Mouse (Mus musculus): ENCODE measurements around the gene Grik3. TPM values are rescaled to one million over a fixed set of nuclear protein-coding genes. Genes with fewer than 3 reads are reported as not detected.

Grik3 gene
- polyA plus RNA-seq, 1 experiment, result 0.09 TPM

GRCm38 (mm10) chr4:125618524-125619320 is 128.2 kb downstream of the Grik3 start:
- no peaks in the 10 kb centered on the region for H3K4me1 ChIP-seq (ENCODE audit: control insufficient read depth, insufficient read depth, low read length)
- WGBS, result 80% methylated on average over 8 of the region's 8 CpGs
- no peak overlapping the region for H3K27ac ChIP-seq (ENCODE audit: insufficient read depth, low read depth, low read length)
- no peak for DNase-seq
- H3K27me3 ChIP-seq (replicated peaks; ENCODE audit: control insufficient read depth, insufficient read depth, low read length), result no peaks in the 10 kb centered on the region
- no peaks in the 10 kb centered on the region for H3K36me3 ChIP-seq (ENCODE audit: control insufficient read depth, insufficient read depth, low read length)
- no peak overlapping the region for H3K4me3 ChIP-seq (ENCODE audit: insufficient read depth, low read depth, low read length)
- TF ChIP-seq POLR2A (IDR thresholded peaks at IDR 0.05; ENCODE audit: low read depth, low read length) (no peak), CTCF (conservative IDR thresholded peaks at IDR 0.05; ENCODE audit: insufficient read depth, insufficient read length, low read depth, low read length) (no peak)

GRCm38 (mm10) chr4:125624885-125625678 is 134.6 kb downstream of the Grik3 start:
- Histone ChIP-seq H3K4me1 (ENCODE audit: control insufficient read depth, insufficient read depth, low read length) (no peaks in the 10 kb centered on the region), H3K27ac (ENCODE audit: insufficient read depth, low read depth, low read length) (no peak overlapping the region)
- WGBS, result 93% methylated on average over 9 of the region's 9 CpGs

GRCm38 (mm10) chr4:125629544-125629943 is 139.0 kb downstream of the Grik3 start:
- DNase-seq, result peak; percentile 27

More at GRCm38 (mm10) chr4:125624885-125625678, 134.6 kb downstream of the Grik3 start:
- TF ChIP-seq CTCF (conservative IDR thresholded peaks at IDR 0.05; ENCODE audit: insufficient read depth, insufficient read length, low read depth, low read length), result 0 out of 2 replicates have a peak, but pooled peaks have one; percentile 2
- no peak for TF ChIP-seq POLR2A (IDR thresholded peaks at IDR 0.05; ENCODE audit: low read depth, low read length)
- no peak overlapping the region for H3K4me3 ChIP-seq (ENCODE audit: insufficient read depth, low read depth, low read length)
- no peaks in the 10 kb centered on the region for H3K36me3 ChIP-seq (ENCODE audit: control insufficient read depth, insufficient read depth, low read length)
- no peak for DNase-seq
- H3K27me3 ChIP-seq (replicated peaks; ENCODE audit: control insufficient read depth, insufficient read depth, low read length), result no peaks in the 10 kb centered on the region

GRCm38 (mm10) chr4:125635037-125635436 is 144.5 kb downstream of the Grik3 start:
- WGBS, result 45% methylated on average over 11 of the region's 11 CpGs
- no peaks in the 10 kb centered on the region for H3K27me3 ChIP-seq (replicated peaks; ENCODE audit: control insufficient read depth, insufficient read depth, low read length)
- no peak overlapping the region for H3K4me3 ChIP-seq (ENCODE audit: insufficient read depth, low read depth, low read length)
- no peak overlapping the region for H3K27ac ChIP-seq (ENCODE audit: insufficient read depth, low read depth, low read length)
- H3K36me3 ChIP-seq (ENCODE audit: control insufficient read depth, insufficient read depth, low read length), result no peaks in the 10 kb centered on the region
- TF ChIP-seq CTCF (conservative IDR thresholded peaks at IDR 0.05; ENCODE audit: insufficient read depth, insufficient read length, low read depth, low read length) (no peak), POLR2A (IDR thresholded peaks at IDR 0.05; ENCODE audit: low read depth, low read length) (no peak)
- peak; percentile 13 for DNase-seq
- peaks cover 7% of the 10 kb centered on the region; the same call in 1 of the 2 replicates for H3K4me1 ChIP-seq (ENCODE audit: control insufficient read depth, insufficient read depth, low read length)

More at GRCm38 (mm10) chr4:125629544-125629943, 139.0 kb downstream of the Grik3 start:
- WGBS, result 46% methylated on average over 4 of the region's 4 CpGs
- TF ChIP-seq POLR2A (IDR thresholded peaks at IDR 0.05; ENCODE audit: low read depth, low read length), result no peak
- no peak for TF ChIP-seq CTCF (conservative IDR thresholded peaks at IDR 0.05; ENCODE audit: insufficient read depth, insufficient read length, low read depth, low read length)
- no peak overlapping the region for H3K4me3 ChIP-seq (ENCODE audit: insufficient read depth, low read depth, low read length)
- no peaks in the 10 kb centered on the region for H3K27me3 ChIP-seq (replicated peaks; ENCODE audit: control insufficient read depth, insufficient read depth, low read length)
- no peak overlapping the region for H3K27ac ChIP-seq (ENCODE audit: insufficient read depth, low read depth, low read length)
- no peaks in the 10 kb centered on the region for H3K4me1 ChIP-seq (ENCODE audit: control insufficient read depth, insufficient read depth, low read length)
- no peaks in the 10 kb centered on the region for H3K36me3 ChIP-seq (ENCODE audit: control insufficient read depth, insufficient read depth, low read length)

GRCm38 (mm10) chr4:125636616-125637304 is 146.3 kb downstream of the Grik3 start:
- DNase-seq, result peak; percentile 83
- Histone ChIP-seq H3K36me3 (ENCODE audit: control insufficient read depth, insufficient read depth, low read length) (no peaks in the 10 kb centered on the region), H3K4me1 (ENCODE audit: control insufficient read depth, insufficient read depth, low read length) (peaks cover 7% of the 10 kb centered on the region; the same call in 1 of the 2 replicates), H3K4me3 (ENCODE audit: insufficient read depth, low read depth, low read length) (no peak overlapping the region), H3K27ac (ENCODE audit: insufficient read depth, low read depth, low read length) (no peak overlapping the region), H3K27me3 (replicated peaks; ENCODE audit: control insufficient read depth, insufficient read depth, low read length) (no peaks in the 10 kb centered on the region)
- 21% methylated on average over 13 of the region's 13 CpGs for WGBS
- no peak for TF ChIP-seq POLR2A (IDR thresholded peaks at IDR 0.05; ENCODE audit: low read depth, low read length)
- no peak for TF ChIP-seq CTCF (conservative IDR thresholded peaks at IDR 0.05; ENCODE audit: insufficient read depth, insufficient read length, low read depth, low read length)

GRCm38 (mm10) chr4:125637364-125637763 is 146.9 kb downstream of the Grik3 start:
- TF ChIP-seq CTCF (conservative IDR thresholded peaks at IDR 0.05; ENCODE audit: insufficient read depth, insufficient read length, low read depth, low read length), result no peak
- no peak for TF ChIP-seq POLR2A (IDR thresholded peaks at IDR 0.05; ENCODE audit: low read depth, low read length)
- H3K27ac ChIP-seq (ENCODE audit: insufficient read depth, low read depth, low read length), result no peak overlapping the region
- no peak overlapping the region for H3K4me3 ChIP-seq (ENCODE audit: insufficient read depth, low read depth, low read length)
- DNase-seq, result no peak
- H3K27me3 ChIP-seq (replicated peaks; ENCODE audit: control insufficient read depth, insufficient read depth, low read length), result no peaks in the 10 kb centered on the region
- H3K4me1 ChIP-seq (ENCODE audit: control insufficient read depth, insufficient read depth, low read length), result peaks cover 7% of the 10 kb centered on the region; the same call in 1 of the 2 replicates
- WGBS, result 77% methylated on average over 13 of the region's 13 CpGs
- H3K36me3 ChIP-seq (ENCODE audit: control insufficient read depth, insufficient read depth, low read length), result no peaks in the 10 kb centered on the region
